Mouse (Mus musculus) liver, embryonic 16.5 days (tissue): ENCODE results near the gene Parp8. TPM values are rescaled to one million over a fixed set of nuclear protein-coding genes. Genes with fewer than 3 reads are reported as not detected.
A peak's percentile ranks its signal among the peaks of the same experiment; 100 is the strongest.

Experiments
- ATAC-seq: fragments of 200-750 bp; cut with Nextera tagmentation; 2 replicates; pipeline ENCODE4 v1.8.0; 2017; ENCODE audit warnings: low read depth, mild to moderate bottlenecking, moderate number of reproducible peaks, moderate library complexity
- H3K27ac ChIP-seq: fragments of 300-500 bp; sonication (generic); 2 replicates; pipeline ENCODE4 v1.5.1; 2014; ENCODE audit warnings: mild to moderate bottlenecking, low read length
- H3K27me3 ChIP-seq: fragments of 300-500 bp; sonication (generic); 2 replicates; pipeline ENCODE4 v1.6.1; 2014; ENCODE audit warnings: low read depth, low read length, mixed read lengths; ENCODE audit not compliant: control insufficient read depth, insufficient read depth
- H3K36me3 ChIP-seq: fragments of 300-500 bp; sonication (generic); 2 replicates; pipeline ENCODE4 v1.6.1; 2014; ENCODE audit warnings: mild to moderate bottlenecking; ENCODE audit not compliant: control insufficient read depth, insufficient read depth
- H3K4me1 ChIP-seq: fragments of 300-500 bp; sonication (generic); 2 replicates; pipeline ENCODE4 v1.6.1; 2014; ENCODE audit warnings: low read depth, low read length, mixed read lengths; ENCODE audit not compliant: control insufficient read depth
- H3K4me2 ChIP-seq: fragments of 300-500 bp; sonication (generic); 2 replicates; pipeline ENCODE4 v1.6.1; 2014; ENCODE audit warnings: low read depth, low read length, mixed read lengths
- H3K4me3 ChIP-seq: fragments of 300-500 bp; sonication (generic); 2 replicates; pipeline ENCODE4 v1.5.1; 2014; ENCODE audit warnings: low read depth, mild to moderate bottlenecking, low read length
- H3K9ac ChIP-seq: fragments of 300-500 bp; sonication (generic); 2 replicates; pipeline ENCODE4 v1.6.1; 2014; ENCODE audit warnings: low read depth, low read length
- H3K9me3 ChIP-seq: fragments of 300-500 bp; sonication (generic); replicated peaks from 2 replicates; pipeline ENCODE4 v1.6.1; 2016; ENCODE audit warnings: low read length; ENCODE audit not compliant: control insufficient read depth
- WGBS: fragments of 180-500 bp; shearing (Covaris S2); extraction: QIAGEN DNeasy Blood & Tissue Kit; methylation state at CpG from one replicate; pipeline ENCODE4 v1.1.7; 2014; ENCODE audit not compliant: insufficient replicate concordance; 5-methylcytosine and 5-hydroxymethylcytosine counted together
- polyA plus RNA-seq: library from polyadenylated mRNA; unstranded; fragments of >200 nt; fragmentation: Nextera tagmentation; extraction: Ambion mirVana; gene quantifications from 2 replicates; pipeline ENCODE4 v1.2.1, GENCODE M21; 2015

Parp8 gene
- 2.6 and 3.1 TPM in 2 replicates for polyA plus RNA-seq

GRCm38 (mm10) chr13:117025226-117026067 lies at the start of gene Parp8:
Parp8 (minus strand) TSS chr13:117025537.
- Histone ChIP-seq H3K4me2 (peak within 1 kb of the TSS; percentile 35), H3K27ac (peak within 1 kb of the TSS; percentile 14), H3K27me3 (peaks cover 33% of the 10 kb centered on the region), H3K4me1 (no peaks in the 10 kb centered on the region; the same call in 1 of the 2 replicates), H3K9me3 (no peaks in the 10 kb centered on the region), H3K9ac (peak within 1 kb of the TSS; percentile 54), H3K4me3 (peak within 1 kb of the TSS; percentile 59), H3K36me3 (no peaks in the 10 kb centered on the region)
- WGBS: under 1% methylated on average over 58 of the region's 67 CpGs
- ATAC-seq: 0 out of 2 replicates have a peak, but pooled peaks have one; percentile 25

GRCm38 (mm10) chr13:117062628-117063315 lies 37.4 kb upstream of the Parp8 start:
- H3K36me3 ChIP-seq: no peaks in the 10 kb centered on the region
- WGBS: 73% methylated on average over 17 of the region's 17 CpGs
- no peaks in the 10 kb centered on the region for H3K4me1 ChIP-seq
- no peak overlapping the region for H3K27ac ChIP-seq
- no peak overlapping the region for H3K9ac ChIP-seq
- H3K27me3 ChIP-seq: no peaks in the 10 kb centered on the region
- H3K4me3 ChIP-seq: no peak overlapping the region
- no peaks in the 10 kb centered on the region for H3K9me3 ChIP-seq
- no peak for ATAC-seq
- no peak overlapping the region for H3K4me2 ChIP-seq

- Histone ChIP-seq H3K9ac (no peak overlapping the region), H3K4me1 (no peaks in the 10 kb centered on the region), H3K9me3 (no peaks in the 10 kb centered on the region), H3K4me2 (no peak overlapping the region), H3K27me3 (no peaks in the 10 kb centered on the region), H3K27ac (no peak overlapping the region), H3K4me3 (no peak overlapping the region), H3K36me3 (no peaks in the 10 kb centered on the region)
- no peak for ATAC-seq
- 72% methylated on average over 2 of the region's 2 CpGs for WGBS
Observed at GRCm38 (mm10) chr13:117056466-117056865, 31.1 kb upstream of the Parp8 start.

- Histone ChIP-seq H3K4me1 (no peaks in the 10 kb centered on the region), H3K36me3 (no peaks in the 10 kb centered on the region), H3K27ac (no peak overlapping the region), H3K4me2 (no peak overlapping the region), H3K9ac (no peak overlapping the region), H3K4me3 (no peak overlapping the region), H3K27me3 (no peaks in the 10 kb centered on the region), H3K9me3 (no peaks in the 10 kb centered on the region)
- WGBS: 59% methylated on average over 7 of the region's 7 CpGs
- no peak for ATAC-seq
Observed at GRCm38 (mm10) chr13:117054811-117055496, 29.6 kb upstream of the Parp8 start.

GRCm38 (mm10) chr13:117052748-117053147 lies 27.4 kb upstream of the Parp8 start:
- Histone ChIP-seq H3K36me3 (no peaks in the 10 kb centered on the region), H3K9ac (no peak overlapping the region), H3K4me3 (no peak overlapping the region), H3K4me1 (no peaks in the 10 kb centered on the region), H3K27ac (no peak overlapping the region), H3K9me3 (no peaks in the 10 kb centered on the region), H3K4me2 (no peak overlapping the region), H3K27me3 (no peaks in the 10 kb centered on the region)
- ATAC-seq: no peak
- 20% methylated on average over 3 of the region's 3 CpGs for WGBS

GRCm38 (mm10) chr13:117048541-117048971 lies 23.2 kb upstream of the Parp8 start:
- H3K4me2 ChIP-seq: no peak overlapping the region
- H3K36me3 ChIP-seq: no peaks in the 10 kb centered on the region
- no peaks in the 10 kb centered on the region for H3K4me1 ChIP-seq
- H3K9ac ChIP-seq: no peak overlapping the region
- no peaks in the 10 kb centered on the region for H3K27me3 ChIP-seq
- H3K4me3 ChIP-seq: no peak overlapping the region
- no peak overlapping the region; the same call in 1 of the 2 replicates for H3K27ac ChIP-seq
- no peaks in the 10 kb centered on the region for H3K9me3 ChIP-seq
- ATAC-seq: no peak
- 36% methylated on average over 5 of the region's 5 CpGs for WGBS

GRCm38 (mm10) chr13:117043567-117043966 lies 18.2 kb upstream of the Parp8 start:
- no peaks in the 10 kb centered on the region for H3K9me3 ChIP-seq

GRCm38 (mm10) chr13:117041021-117041420 lies 15.7 kb upstream of the Parp8 start:
- H3K27ac ChIP-seq: no peak overlapping the region
- ATAC-seq: no peak
- no peaks in the 10 kb centered on the region for H3K9me3 ChIP-seq
- H3K9ac ChIP-seq: no peak overlapping the region
- H3K4me3 ChIP-seq: no peak overlapping the region
- H3K36me3 ChIP-seq: no peaks in the 10 kb centered on the region
- H3K4me2 ChIP-seq: no peak overlapping the region
- H3K4me1 ChIP-seq: no peaks in the 10 kb centered on the region
- no peaks in the 10 kb centered on the region for H3K27me3 ChIP-seq

More at GRCm38 (mm10) chr13:117043567-117043966, 18.2 kb upstream of the Parp8 start:
- Histone ChIP-seq H3K4me3 (no peak overlapping the region), H3K27ac (no peak overlapping the region), H3K4me1 (no peaks in the 10 kb centered on the region), H3K36me3 (no peaks in the 10 kb centered on the region), H3K9ac (no peak overlapping the region), H3K4me2 (no peak overlapping the region), H3K27me3 (no peaks in the 10 kb centered on the region)
- no peak for ATAC-seq
